Comparison of ENCODE assay signal across 37 mouse cellular contexts in genomic region chr9:58353224-58353623, GRCm38 (mm10). TPM values are rescaled to one million over a fixed set of nuclear protein-coding genes. Genes with fewer than 3 reads are reported as not detected.
"Had no signal": no experiment of that assay in that cellular context is flagged by ENCODE, and none has a peak within 500 bp of the region (broad histone marks: within the 10 kb centered on the region; RNA-seq: fewer than 3 reads in every experiment).

No protein-coding gene starts in this region.

- H3K4me1 ChIP-seq: embryonic facial prominence, embryonic 15.5 days had no signal

- H3K9ac ChIP-seq: embryonic facial prominence, embryonic 12.5 days; embryonic facial prominence, embryonic 13.5 days; embryonic facial prominence, embryonic 15.5 days; forebrain, embryonic 12.5 days; forebrain, embryonic 13.5 days; forebrain, embryonic 15.5 days; forebrain, postnatal 0 days had no signal

- H3K9me3 ChIP-seq: embryonic facial prominence, embryonic 10.5 days; embryonic facial prominence, embryonic 12.5 days; embryonic facial prominence, embryonic 13.5 days; embryonic facial prominence, embryonic 15.5 days; forebrain, embryonic 10.5 days; forebrain, embryonic 12.5 days; forebrain, embryonic 13.5 days; forebrain, embryonic 15.5 days; heart, embryonic 10.5 days had no signal

- H3K4me2 ChIP-seq: embryonic facial prominence, embryonic 12.5 days; embryonic facial prominence, embryonic 13.5 days; embryonic facial prominence, embryonic 15.5 days; forebrain, embryonic 12.5 days; forebrain, embryonic 13.5 days; forebrain, embryonic 15.5 days had no signal

- H3K27me3 ChIP-seq: embryonic facial prominence, embryonic 12.5 days; embryonic facial prominence, embryonic 13.5 days; embryonic facial prominence, embryonic 15.5 days; forebrain, embryonic 12.5 days; forebrain, embryonic 13.5 days; forebrain, embryonic 15.5 days had no signal

- H3K27ac ChIP-seq: embryonic facial prominence, embryonic 10.5 days; embryonic facial prominence, embryonic 12.5 days; embryonic facial prominence, embryonic 13.5 days; embryonic facial prominence, embryonic 15.5 days; forebrain, embryonic 10.5 days; forebrain, embryonic 12.5 days; forebrain, embryonic 13.5 days; forebrain, embryonic 15.5 days; heart, adult 2 months; heart, embryonic 10.5 days had no signal

- H3K4me3 ChIP-seq: embryonic facial prominence, embryonic 10.5 days; embryonic facial prominence, embryonic 12.5 days; embryonic facial prominence, embryonic 13.5 days; embryonic facial prominence, embryonic 15.5 days; erythroblast, embryonic 14.5 days; forebrain, embryonic 10.5 days; forebrain, embryonic 12.5 days; forebrain, embryonic 13.5 days; forebrain, embryonic 15.5 days; heart, adult 2 months; heart, embryonic 10.5 days had no signal

- DNase-seq: cerebellum, adult 9-10 months; cerebellum, adult 9-11 months; cerebellum, postnatal 10 days; cerebellum, postnatal 14 days; cerebellum, postnatal 25 days; cerebellum, postnatal 36 days; embryo, embryonic 11 days; forebrain, postnatal 0 days; gastrocnemius, postnatal 10 days; gastrocnemius, postnatal 14 days; gastrocnemius, postnatal 25 days; gastrocnemius, postnatal 36 days; heart, adult 11 months; heart, adult 18-20 months; heart, adult 2 months had no signal

- H3K36me3 ChIP-seq: embryonic facial prominence, embryonic 10.5 days; embryonic facial prominence, embryonic 12.5 days; embryonic facial prominence, embryonic 13.5 days; embryonic facial prominence, embryonic 15.5 days; forebrain, embryonic 10.5 days; forebrain, embryonic 12.5 days; forebrain, embryonic 15.5 days; heart, embryonic 10.5 days had no signal

RNA-seq across cellular contexts. Expression of gene Tbc1d21, which starts 17.0 kb away (rescaled TPM):
- total RNA-seq: common myeloid progenitor, adult 5-6 weeks; forebrain, postnatal 0 days; gastrocnemius, adult 18-20 months; gastrocnemius, adult 8-10 months; gastrocnemius, postnatal 10 days; gastrocnemius, postnatal 14 days; gastrocnemius, postnatal 25 days; gastrocnemius, postnatal 36 days; gastrocnemius, postnatal 4 days; granulocyte monocyte progenitor cell, adult 5-6 weeks; heart, adult 18-20 months; heart, adult 2 months; heart, adult 8-10 months had no signal
- polyA plus RNA-seq: cortical plate, adult 2 months; embryonic facial prominence, embryonic 10.5 days; embryonic facial prominence, embryonic 11.5 days; embryonic facial prominence, embryonic 12.5 days; embryonic facial prominence, embryonic 13.5 days; embryonic facial prominence, embryonic 15.5 days; erythroblast, embryonic 14.5 days; forebrain, embryonic 10.5 days; forebrain, embryonic 11.5 days; forebrain, embryonic 12.5 days; forebrain, embryonic 13.5 days; forebrain, embryonic 14.5 days; forebrain, embryonic 15.5 days; forebrain, embryonic 16.5 days; forebrain, postnatal 0 days; frontal cortex, adult 2 months; heart, adult 2 months; heart, embryonic 10.5 days had no signal

RNA-seq across cellular contexts. Expression of gene Loxl1, which starts 40.2 kb away (rescaled TPM):
- total RNA-seq: common myeloid progenitor, adult 5-6 weeks; granulocyte monocyte progenitor cell, adult 5-6 weeks had no signal
